Mouse (Mus musculus): Measurements from ENCODE around the gene Oas1h. TPM values are rescaled to one million over a fixed set of nuclear protein-coding genes. Genes with fewer than 3 reads are reported as not detected.
"Not testable (repeated sequence)": the region's sequence is repeated elsewhere in the genome, so short reads cannot be mapped to it uniquely, and the experiment has no call there.

Oas1h gene
- polyA plus RNA-seq, 1 experiment from 2014 or later = not detected

DNA sequence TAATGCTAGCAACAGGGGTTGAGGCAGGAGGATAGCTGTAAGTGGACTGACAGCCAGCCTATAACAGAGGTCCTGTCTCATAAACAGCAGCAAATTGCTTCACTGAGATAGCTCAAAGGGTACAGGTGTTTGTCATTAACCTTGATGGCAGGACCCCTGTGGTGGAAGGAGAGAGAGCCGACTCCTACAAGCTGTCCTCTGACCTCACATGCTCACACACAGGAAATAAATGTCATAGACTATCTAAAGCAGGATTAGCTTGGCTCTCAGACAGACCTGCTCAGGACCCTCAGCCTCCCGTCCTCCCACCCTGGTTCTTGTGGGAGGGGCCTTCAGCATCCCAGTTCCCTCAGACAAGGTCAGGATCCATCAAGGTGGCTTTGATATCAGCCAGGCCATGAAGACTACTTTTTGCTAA, 31.0 kb downstream of the Oas1h start:
- WGBS = 48% methylated on average over 2 of the region's 2 CpGs

DNA sequence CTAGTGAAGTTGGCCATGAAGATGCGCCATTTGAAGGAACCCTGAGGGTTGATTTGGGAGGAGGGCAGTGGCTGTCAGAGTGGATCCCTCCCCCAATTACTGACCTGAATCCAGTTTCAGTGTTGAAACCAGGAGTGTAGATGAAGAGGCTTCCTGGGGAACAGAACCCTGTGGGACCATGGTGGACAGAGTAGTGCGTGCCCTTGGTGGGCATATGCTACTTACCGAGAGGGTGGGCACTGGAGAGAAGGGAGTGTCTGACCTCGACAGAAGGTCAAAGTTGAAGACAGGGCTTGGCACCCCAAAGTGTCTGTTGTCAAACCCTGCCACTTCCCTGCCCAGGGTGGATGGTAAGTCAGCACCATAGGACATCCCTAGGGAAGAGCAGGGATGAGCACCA, 32.6 kb downstream of the Oas1h start:
- H3K4me3 ChIP-seq (ENCODE audit: low read length); H3K27ac ChIP-seq (ENCODE audit: low read length); H3K4me2 ChIP-seq (ENCODE audit: low read depth, low read length); H3K9ac ChIP-seq (ENCODE audit: low read length); H3K36me3 ChIP-seq (ENCODE audit: control insufficient read depth, insufficient read depth, low read length); H3K9me3 ChIP-seq (ENCODE audit: control insufficient read depth, low read length); H3K27me3 ChIP-seq (ENCODE audit: control insufficient read depth, insufficient read depth, low read depth, low read length); H3K4me1 ChIP-seq (replicated peaks; ENCODE audit: control insufficient read depth, insufficient read depth, low read length); ATAC-seq (ENCODE audit: low read depth): not testable (repeated sequence)
- WGBS = 93% methylated on average over 4 of the region's 4 CpGs

More for the DNA sequence above, 31.0 kb downstream of the Oas1h start:
- no peak overlapping the region for H3K4me2 ChIP-seq (ENCODE audit: low read depth, low read length)
- no peaks in the 10 kb centered on the region for H3K36me3 ChIP-seq (ENCODE audit: control insufficient read depth, insufficient read depth, low read length)
- no peaks in the 10 kb centered on the region for H3K27me3 ChIP-seq (ENCODE audit: control insufficient read depth, insufficient read depth, low read depth, low read length)
- no peak overlapping the region for H3K27ac ChIP-seq (ENCODE audit: low read length)
- H3K4me1 ChIP-seq (replicated peaks; ENCODE audit: control insufficient read depth, insufficient read depth, low read length) = no peaks in the 10 kb centered on the region
- H3K4me3 ChIP-seq (ENCODE audit: low read length) = no peak overlapping the region
- no peak for ATAC-seq (ENCODE audit: low read depth)
- no peak overlapping the region for H3K9ac ChIP-seq (ENCODE audit: low read length)
- H3K9me3 ChIP-seq (ENCODE audit: control insufficient read depth, low read length) = no peaks in the 10 kb centered on the region

DNA sequence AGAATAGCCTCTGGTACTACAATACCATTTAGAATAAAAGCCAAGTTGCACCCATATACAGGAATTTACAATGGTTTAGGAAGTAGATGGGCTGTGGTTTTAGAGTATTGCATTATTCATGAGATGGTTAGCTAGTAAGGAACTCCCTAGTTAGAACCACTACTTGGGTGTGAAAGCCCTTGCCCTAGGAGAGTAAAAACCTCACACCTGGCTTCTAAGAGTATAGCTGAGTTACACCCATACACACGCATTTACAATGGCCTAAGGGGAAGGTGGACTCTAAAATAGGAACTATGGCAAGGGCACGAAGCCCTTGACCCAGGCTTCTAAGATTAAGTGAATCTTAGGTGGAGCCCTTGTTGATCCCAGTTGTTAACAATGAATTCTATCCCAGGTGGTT, 33.5 kb downstream of the Oas1h start:
- 72% methylated on average over 2 of the region's 2 CpGs for WGBS

DNA sequence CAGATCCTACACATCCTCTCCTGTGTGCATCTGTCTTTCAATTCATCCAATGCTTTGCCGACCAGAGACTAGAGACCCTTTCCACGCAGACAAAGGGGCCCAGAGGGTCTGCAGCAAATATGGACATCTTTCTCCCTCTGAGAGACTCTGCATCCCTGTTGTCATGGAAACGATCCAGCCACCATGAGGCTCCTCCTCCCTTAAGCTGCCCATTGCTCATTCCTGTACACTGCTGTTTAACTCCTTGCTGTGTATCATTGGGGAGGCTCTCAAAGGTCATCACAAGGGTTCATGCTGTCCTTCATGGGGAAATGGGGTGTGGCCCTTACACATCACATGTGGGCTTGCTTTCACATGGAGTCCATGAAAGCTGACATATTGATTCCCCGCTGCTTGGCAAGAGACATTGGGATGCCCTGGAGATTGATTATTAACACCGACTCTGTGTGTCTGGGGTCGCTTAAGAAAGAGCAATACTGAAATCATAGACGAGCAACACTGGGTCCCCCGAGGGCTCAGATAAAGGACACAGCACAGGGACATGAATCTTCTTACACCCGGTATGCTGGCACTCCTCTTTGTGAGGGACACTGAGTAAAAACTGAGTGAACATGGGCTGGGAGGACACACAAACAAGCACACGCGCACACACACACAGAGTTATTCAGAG, 34.1 kb downstream of the Oas1h start:
- no peak overlapping the region for H3K9ac ChIP-seq (ENCODE audit: low read length)
- no peak overlapping the region for H3K27ac ChIP-seq (ENCODE audit: low read length)
- no peaks in the 10 kb centered on the region for H3K27me3 ChIP-seq (ENCODE audit: control insufficient read depth, insufficient read depth, low read depth, low read length)
- no peaks in the 10 kb centered on the region for H3K4me1 ChIP-seq (replicated peaks; ENCODE audit: control insufficient read depth, insufficient read depth, low read length)
- no peaks in the 10 kb centered on the region for H3K36me3 ChIP-seq (ENCODE audit: control insufficient read depth, insufficient read depth, low read length)
- ATAC-seq (ENCODE audit: low read depth) = no peak
- no peaks in the 10 kb centered on the region for H3K9me3 ChIP-seq (ENCODE audit: control insufficient read depth, low read length)
- no peak overlapping the region for H3K4me2 ChIP-seq (ENCODE audit: low read depth, low read length)
- 82% methylated on average over 11 of the region's 11 CpGs for WGBS
- no peak overlapping the region for H3K4me3 ChIP-seq (ENCODE audit: low read length)

More for the DNA sequence above, 33.5 kb downstream of the Oas1h start:
- not testable (repeated sequence) for H3K4me3 ChIP-seq (ENCODE audit: low read length); ATAC-seq (ENCODE audit: low read depth); H3K36me3 ChIP-seq (ENCODE audit: control insufficient read depth, insufficient read depth, low read length); H3K9ac ChIP-seq (ENCODE audit: low read length); H3K27me3 ChIP-seq (ENCODE audit: control insufficient read depth, insufficient read depth, low read depth, low read length); H3K27ac ChIP-seq (ENCODE audit: low read length); H3K9me3 ChIP-seq (ENCODE audit: control insufficient read depth, low read length); H3K4me1 ChIP-seq (replicated peaks; ENCODE audit: control insufficient read depth, insufficient read depth, low read length); H3K4me2 ChIP-seq (ENCODE audit: low read depth, low read length)

DNA sequence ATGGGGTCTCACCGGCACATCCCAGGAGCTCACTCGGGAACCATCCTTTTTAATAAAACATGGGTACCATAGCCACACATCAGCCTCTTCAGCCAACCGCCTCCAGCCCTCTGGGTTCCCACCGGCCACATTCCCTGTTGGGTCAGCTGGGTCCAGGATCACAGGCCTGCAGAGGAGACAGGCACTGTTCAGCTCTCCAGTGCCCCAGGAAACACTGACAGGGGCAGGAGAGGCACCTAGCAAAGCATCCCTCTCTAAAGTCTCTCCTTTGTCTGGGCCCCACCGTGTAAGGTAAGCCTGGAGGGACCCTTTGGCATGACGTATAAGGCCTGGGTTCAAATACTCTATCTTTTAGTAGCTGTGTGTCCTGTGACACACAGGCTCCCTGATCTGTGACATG, 37.1 kb downstream of the Oas1h start:
- Histone ChIP-seq H3K4me1 (replicated peaks; ENCODE audit: control insufficient read depth, insufficient read depth, low read length) (no peaks in the 10 kb centered on the region), H3K4me3 (ENCODE audit: low read length) (no peak overlapping the region), H3K27ac (ENCODE audit: low read length) (no peak overlapping the region), H3K27me3 (ENCODE audit: control insufficient read depth, insufficient read depth, low read depth, low read length) (no peaks in the 10 kb centered on the region), H3K4me2 (ENCODE audit: low read depth, low read length) (no peak overlapping the region), H3K36me3 (ENCODE audit: control insufficient read depth, insufficient read depth, low read length) (no peaks in the 10 kb centered on the region), H3K9me3 (ENCODE audit: control insufficient read depth, low read length) (no peaks in the 10 kb centered on the region), H3K9ac (ENCODE audit: low read length) (no peak overlapping the region)
- WGBS = 78% methylated on average over 6 of the region's 6 CpGs
- no peak for ATAC-seq (ENCODE audit: low read depth)

DNA sequence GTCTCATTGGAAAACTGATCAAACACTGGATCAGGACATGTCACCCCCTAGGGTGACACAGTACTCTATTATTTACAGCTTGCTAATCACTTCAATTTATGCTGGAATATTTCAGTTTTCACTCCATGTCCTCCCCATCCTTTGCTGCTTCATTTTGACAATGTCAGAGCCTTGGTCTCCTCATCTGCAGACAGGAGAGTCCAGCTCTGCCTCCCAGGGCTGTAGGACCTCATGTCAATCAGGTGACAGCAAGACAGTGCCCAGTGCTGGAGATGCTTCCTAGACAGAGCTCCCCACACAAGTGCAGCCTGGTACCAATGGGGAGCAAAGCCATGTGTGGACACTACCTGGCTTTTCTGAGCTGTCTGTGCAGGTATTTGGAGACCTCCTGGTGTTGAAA, 37.5 kb downstream of the Oas1h start:
- no peaks in the 10 kb centered on the region for H3K27me3 ChIP-seq (ENCODE audit: control insufficient read depth, insufficient read depth, low read depth, low read length)
- H3K4me1 ChIP-seq (replicated peaks; ENCODE audit: control insufficient read depth, insufficient read depth, low read length) = no peaks in the 10 kb centered on the region
- H3K36me3 ChIP-seq (ENCODE audit: control insufficient read depth, insufficient read depth, low read length) = no peaks in the 10 kb centered on the region
- H3K4me3 ChIP-seq (ENCODE audit: low read length) = no peak overlapping the region
- H3K9me3 ChIP-seq (ENCODE audit: control insufficient read depth, low read length) = no peaks in the 10 kb centered on the region
- ATAC-seq (ENCODE audit: low read depth) = no peak
- H3K9ac ChIP-seq (ENCODE audit: low read length) = no peak overlapping the region
- no peak overlapping the region for H3K4me2 ChIP-seq (ENCODE audit: low read depth, low read length)
- H3K27ac ChIP-seq (ENCODE audit: low read length) = no peak overlapping the region

DNA sequence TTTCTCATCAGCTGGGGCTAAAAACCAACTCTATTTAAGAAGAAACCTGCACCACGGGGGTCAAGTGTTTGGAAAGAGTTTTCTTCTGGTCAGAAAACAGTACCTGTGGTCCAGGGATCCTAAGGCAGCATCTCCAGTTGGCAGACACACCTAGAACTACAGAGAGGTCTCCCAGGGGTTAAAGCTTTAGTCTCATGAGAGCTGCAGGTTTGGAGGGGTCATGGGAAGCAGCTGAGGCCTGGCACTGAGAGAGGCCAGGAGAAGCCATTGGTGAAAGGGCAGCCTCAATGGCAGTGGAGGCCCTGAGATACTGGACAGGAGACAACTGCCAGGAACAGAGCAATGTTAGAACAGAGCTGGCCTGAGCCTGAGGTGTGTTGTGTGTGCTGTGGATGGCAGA, 39.4 kb downstream of the Oas1h start:
- no peaks in the 10 kb centered on the region for H3K4me1 ChIP-seq (replicated peaks; ENCODE audit: control insufficient read depth, insufficient read depth, low read length)
- 48% methylated on average over 1 of the region's 1 CpGs for WGBS
- no peak overlapping the region for H3K9ac ChIP-seq (ENCODE audit: low read length)
- H3K4me2 ChIP-seq (ENCODE audit: low read depth, low read length) = no peak overlapping the region
- no peaks in the 10 kb centered on the region for H3K9me3 ChIP-seq (ENCODE audit: control insufficient read depth, low read length)
- H3K4me3 ChIP-seq (ENCODE audit: low read length) = no peak overlapping the region
- H3K27me3 ChIP-seq (ENCODE audit: control insufficient read depth, insufficient read depth, low read depth, low read length) = no peaks in the 10 kb centered on the region
- no peak overlapping the region for H3K27ac ChIP-seq (ENCODE audit: low read length)
- H3K36me3 ChIP-seq (ENCODE audit: control insufficient read depth, insufficient read depth, low read length) = no peaks in the 10 kb centered on the region
- ATAC-seq (ENCODE audit: low read depth) = no peak

DNA sequence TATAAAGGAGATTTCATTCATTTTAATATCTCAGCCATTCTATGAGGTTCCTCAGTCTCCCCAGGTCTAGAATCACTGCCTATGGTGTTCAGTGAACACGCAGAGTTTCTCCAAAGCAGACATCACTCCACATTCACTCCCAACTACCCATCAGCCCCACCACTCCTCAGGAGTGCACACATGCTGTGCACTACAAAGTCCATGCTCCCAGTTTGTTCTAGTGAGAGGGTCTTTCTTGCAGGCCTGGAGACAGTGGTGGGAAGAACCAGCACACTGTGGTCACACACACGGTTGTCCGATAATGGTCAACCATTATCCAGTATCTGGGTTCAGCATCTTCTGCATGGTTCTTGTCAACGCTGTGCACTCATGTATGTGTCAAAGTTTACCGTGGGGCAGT, 40.8 kb downstream of the Oas1h start:
- H3K9ac ChIP-seq (ENCODE audit: low read length) = no peak overlapping the region
- no peak overlapping the region for H3K27ac ChIP-seq (ENCODE audit: low read length)
- H3K4me2 ChIP-seq (ENCODE audit: low read depth, low read length) = no peak overlapping the region
- no peaks in the 10 kb centered on the region for H3K27me3 ChIP-seq (ENCODE audit: control insufficient read depth, insufficient read depth, low read depth, low read length)
- no peak for ATAC-seq (ENCODE audit: low read depth)
- H3K4me1 ChIP-seq (replicated peaks; ENCODE audit: control insufficient read depth, insufficient read depth, low read length) = no peaks in the 10 kb centered on the region
- no peaks in the 10 kb centered on the region for H3K9me3 ChIP-seq (ENCODE audit: control insufficient read depth, low read length)
- 89% methylated on average over 5 of the region's 5 CpGs for WGBS
- H3K4me3 ChIP-seq (ENCODE audit: low read length) = no peak overlapping the region
- no peaks in the 10 kb centered on the region for H3K36me3 ChIP-seq (ENCODE audit: control insufficient read depth, insufficient read depth, low read length)

DNA sequence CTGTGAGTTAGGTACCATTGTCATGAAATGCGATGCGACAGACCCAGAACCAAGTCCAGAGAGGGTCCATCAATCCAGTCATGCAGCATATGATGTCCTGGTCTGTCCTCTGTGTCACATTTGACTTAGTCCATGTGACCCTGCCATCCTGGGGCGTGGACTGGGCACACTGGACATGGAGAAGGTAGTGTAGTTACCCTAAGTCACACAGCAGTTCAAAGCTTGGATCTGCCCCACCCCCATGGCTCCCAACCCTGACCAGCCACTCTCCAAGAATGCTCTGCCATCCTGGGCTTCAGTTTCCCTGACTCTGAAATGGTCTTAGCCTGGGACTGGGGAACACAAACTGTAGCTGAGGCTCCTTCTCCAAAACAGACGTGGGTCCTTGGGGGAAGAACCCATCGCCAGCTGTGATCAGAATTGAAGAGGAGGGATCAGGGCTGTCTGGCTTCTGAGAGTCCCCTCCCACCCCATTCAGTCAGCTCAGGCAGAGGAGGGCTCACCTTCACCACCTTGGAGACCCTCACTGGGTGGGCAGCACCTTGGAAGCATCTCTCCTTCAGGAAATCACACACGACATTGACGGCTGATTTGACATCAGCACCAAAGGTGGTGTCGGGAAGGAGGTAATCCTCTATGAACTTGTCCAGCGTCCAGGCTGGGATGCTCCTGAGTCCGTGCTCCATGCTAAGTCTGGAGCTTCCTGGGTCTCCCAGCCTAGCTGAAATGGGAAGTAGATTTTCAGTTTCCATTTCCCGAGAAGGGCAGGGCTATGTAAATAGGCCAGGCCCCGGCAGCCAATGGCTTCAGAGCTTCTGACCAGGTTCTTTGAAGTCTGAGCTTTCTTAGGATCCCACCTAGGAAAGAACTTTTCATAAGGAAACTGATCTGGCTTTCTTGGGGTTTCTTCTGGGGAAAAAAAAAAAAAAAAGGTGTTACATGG, 45.8 kb downstream of the Oas1h start, which contains the start of gene Oas1a:
Gene Oas1a, minus strand, starts transcription at position 731 of the 943 bp plus-strand sequence.
- H3K4me2 ChIP-seq (ENCODE audit: low read depth, low read length); H3K27ac ChIP-seq (ENCODE audit: low read length); H3K9ac ChIP-seq (ENCODE audit: low read length); H3K4me1 ChIP-seq (replicated peaks; ENCODE audit: control insufficient read depth, insufficient read depth, low read length); H3K27me3 ChIP-seq (ENCODE audit: control insufficient read depth, insufficient read depth, low read depth, low read length); H3K4me3 ChIP-seq (ENCODE audit: low read length); H3K36me3 ChIP-seq (ENCODE audit: control insufficient read depth, insufficient read depth, low read length); H3K9me3 ChIP-seq (ENCODE audit: control insufficient read depth, low read length); ATAC-seq (ENCODE audit: low read depth): not testable (repeated sequence)
- WGBS = 37% methylated on average over 7 of the region's 12 CpGs

Measured in lung, embryonic 16.5 days (tissue).